Mouse (Mus musculus) spleen, postnatal 10 days (tissue): ENCODE measurements around the gene Maml2.
"Not testable (repeated sequence)": the region's sequence is repeated elsewhere in the genome, so short reads cannot be mapped to it uniquely, and the experiment has no call there.

Experiments used
- DNase-seq, 2 experiments: peaks; one replicate each; pipeline ENCODE4 v3.0.0; 2021 to 2022; ENCODE audit warnings: low spot score in 2 of 2

Gene Maml2

GRCm38 (mm10) chr9:13673304-13673703, 375.5 kb downstream of the Maml2 start:
- no peak for DNase-seq

- no peak for DNase-seq
Observed at GRCm38 (mm10) chr9:13678026-13678425, 380.3 kb downstream of the Maml2 start.

GRCm38 (mm10) chr9:13679696-13680095, 381.9 kb downstream of the Maml2 start:
- no peak for DNase-seq

GRCm38 (mm10) chr9:13681147-13681546, 383.4 kb downstream of the Maml2 start:
- DNase-seq, result no peak

GRCm38 (mm10) chr9:13681581-13682038, 383.9 kb downstream of the Maml2 start:
- DNase-seq, result no peak

GRCm38 (mm10) chr9:13684327-13684934, 386.7 kb downstream of the Maml2 start:
- no peak for DNase-seq

- peak; percentile 28 to 69 for DNase-seq
Observed at GRCm38 (mm10) chr9:13686977-13687659, 389.4 kb downstream of the Maml2 start.

- no peak for DNase-seq
Observed at GRCm38 (mm10) chr9:13688997-13689396, 391.2 kb downstream of the Maml2 start.

- no peak for DNase-seq
Observed at GRCm38 (mm10) chr9:13690321-13690720, 392.6 kb downstream of the Maml2 start.

- no peak for DNase-seq
Observed at GRCm38 (mm10) chr9:13693693-13694284, 396.0 kb downstream of the Maml2 start.

- no peak for DNase-seq
Observed at GRCm38 (mm10) chr9:13694293-13694692, 396.5 kb downstream of the Maml2 start.

GRCm38 (mm10) chr9:13697041-13697811, 399.5 kb downstream of the Maml2 start:
- DNase-seq, result no peak

GRCm38 (mm10) chr9:13697869-13698268, 400.1 kb downstream of the Maml2 start:
- DNase-seq, result no peak

GRCm38 (mm10) chr9:13699061-13699780, 401.5 kb downstream of the Maml2 start:
- DNase-seq, result no peak

- DNase-seq, result no peak
Observed at GRCm38 (mm10) chr9:13699781-13700116, 402.0 kb downstream of the Maml2 start.

GRCm38 (mm10) chr9:13701773-13702172, 404.0 kb downstream of the Maml2 start:
- no peak for DNase-seq

- no peak for DNase-seq
Observed at GRCm38 (mm10) chr9:13703100-13703499, 405.3 kb downstream of the Maml2 start.

GRCm38 (mm10) chr9:13704917-13705316, 407.2 kb downstream of the Maml2 start:
- no peak for DNase-seq

- DNase-seq, result no peak
Observed at GRCm38 (mm10) chr9:13707066-13707555, 409.4 kb downstream of the Maml2 start.

GRCm38 (mm10) chr9:13709436-13709835, 411.7 kb downstream of the Maml2 start:
- DNase-seq, result no peak

GRCm38 (mm10) chr9:13715891-13716290, 418.1 kb downstream of the Maml2 start:
- DNase-seq, result not testable (repeated sequence)
